Mouse (Mus musculus): ENCODE results near the gene Pou2f3. TPM values are rescaled to one million over a fixed set of nuclear protein-coding genes. Genes with fewer than 3 reads are reported as not detected.

Pou2f3 gene
- total and polyA plus RNA-seq, 3 experiments = 0.14 TPM; not detected in 2

- TF ChIP-seq CTCF (IDR thresholded peaks at IDR 0.05) = no peak
- peak; percentile 51; the same call in 1 of the 2 replicates for TF ChIP-seq POLR2A (IDR thresholded peaks at IDR 0.05; ENCODE audit: insufficient read depth, low read depth, low read length)
- TF ChIP-seq EP300 (IDR thresholded peaks at IDR 0.05; ENCODE audit: insufficient read depth, low read depth, low read length) = no peak
- H3K9ac ChIP-seq (ENCODE audit: low read depth, low read length) = peak overlapping the region; percentile 79
- peak in 1 of 2 experiments; percentile 42 for DNase-seq
- no peaks in the 10 kb centered on the region for H3K27me3 ChIP-seq (ENCODE audit: control insufficient read depth, insufficient read depth, low read length)
- peak overlapping the region; percentile 61 for H3K27ac ChIP-seq
- intact Hi-C loops (cut with DNase I) = no loop called here
- peaks cover 7% of the 10 kb centered on the region for H3K4me1 ChIP-seq (ENCODE audit: control insufficient read depth, insufficient read depth, low read length)
- WGBS = 6% methylated on average over 51 of the region's 51 CpGs
- peak overlapping the region; percentile 81 for H3K4me3 ChIP-seq
- H3K36me3 ChIP-seq (ENCODE audit: control insufficient read depth, insufficient read depth, low read length) = no peaks in the 10 kb centered on the region
- no peaks in the 10 kb centered on the region for H3K79me2 ChIP-seq (replicated peaks; ENCODE audit: control insufficient read depth, insufficient read depth, low read length)
These were observed 28.7 kb upstream of the Pou2f3 start for GRCm38 (mm10) chr9:43238631-43239545.

- Histone ChIP-seq H3K9ac (ENCODE audit: low read depth, low read length) (peak overlapping the region; percentile 79), H3K36me3 (ENCODE audit: control insufficient read depth, insufficient read depth, low read length) (no peaks in the 10 kb centered on the region), H3K79me2 (replicated peaks; ENCODE audit: control insufficient read depth, insufficient read depth, low read length) (no peaks in the 10 kb centered on the region), H3K27ac (peak overlapping the region; percentile 24; the same call in 1 of the 2 replicates), H3K4me3 (no peak overlapping the region; the same call in 1 of the 2 replicates), H3K4me1 (ENCODE audit: control insufficient read depth, insufficient read depth, low read length) (peaks cover 8% of the 10 kb centered on the region), H3K27me3 (ENCODE audit: control insufficient read depth, insufficient read depth, low read length) (no peaks in the 10 kb centered on the region)
- intact Hi-C loops (cut with DNase I) = no loop called here
- no peak for DNase-seq
- no peak for TF ChIP-seq CTCF (IDR thresholded peaks at IDR 0.05)
- no peak for TF ChIP-seq POLR2A (IDR thresholded peaks at IDR 0.05; ENCODE audit: insufficient read depth, low read depth, low read length)
- no peak for TF ChIP-seq EP300 (IDR thresholded peaks at IDR 0.05; ENCODE audit: insufficient read depth, low read depth, low read length)
- WGBS = 62% methylated on average over 2 of the region's 2 CpGs
These were observed 28.0 kb upstream of the Pou2f3 start for GRCm38 (mm10) chr9:43238167-43238566.

GRCm38 (mm10) chr9:43237111-43237775, 27.1 kb upstream of the Pou2f3 start:
- H3K79me2 ChIP-seq (replicated peaks; ENCODE audit: control insufficient read depth, insufficient read depth, low read length) = no peaks in the 10 kb centered on the region
- no peak overlapping the region; the same call in 1 of the 2 replicates for H3K4me3 ChIP-seq
- intact Hi-C loops (cut with DNase I) = no loop called here
- no peaks in the 10 kb centered on the region for H3K36me3 ChIP-seq (ENCODE audit: control insufficient read depth, insufficient read depth, low read length)
- 71% methylated on average over 7 of the region's 7 CpGs for WGBS
- no peaks in the 10 kb centered on the region for H3K27me3 ChIP-seq (ENCODE audit: control insufficient read depth, insufficient read depth, low read length)
- peaks cover 9% of the 10 kb centered on the region for H3K4me1 ChIP-seq (ENCODE audit: control insufficient read depth, insufficient read depth, low read length)
- no peak overlapping the region; the same call in 1 of the 2 replicates for H3K9ac ChIP-seq (ENCODE audit: low read depth, low read length)
- peak overlapping the region; percentile 26; the same call in 1 of the 2 replicates for H3K27ac ChIP-seq
- TF ChIP-seq EP300 (IDR thresholded peaks at IDR 0.05; ENCODE audit: insufficient read depth, low read depth, low read length) (no peak), CTCF (IDR thresholded peaks at IDR 0.05) (no peak), POLR2A (IDR thresholded peaks at IDR 0.05; ENCODE audit: insufficient read depth, low read depth, low read length) (no peak)
- no peak for DNase-seq

GRCm38 (mm10) chr9:43236576-43236975, 26.4 kb upstream of the Pou2f3 start:
- DNase-seq = no peak
- Histone ChIP-seq H3K9ac (ENCODE audit: low read depth, low read length) (no peak overlapping the region), H3K27me3 (ENCODE audit: control insufficient read depth, insufficient read depth, low read length) (no peaks in the 10 kb centered on the region), H3K36me3 (ENCODE audit: control insufficient read depth, insufficient read depth, low read length) (no peaks in the 10 kb centered on the region), H3K27ac (peak overlapping the region; percentile 26; the same call in 1 of the 2 replicates), H3K4me1 (ENCODE audit: control insufficient read depth, insufficient read depth, low read length) (peaks cover 12% of the 10 kb centered on the region), H3K4me3 (no peak overlapping the region), H3K79me2 (replicated peaks; ENCODE audit: control insufficient read depth, insufficient read depth, low read length) (no peaks in the 10 kb centered on the region)
- intact Hi-C loops (cut with DNase I) = no loop called here
- 84% methylated on average over 7 of the region's 7 CpGs for WGBS
- TF ChIP-seq EP300 (IDR thresholded peaks at IDR 0.05; ENCODE audit: insufficient read depth, low read depth, low read length) (no peak), POLR2A (IDR thresholded peaks at IDR 0.05; ENCODE audit: insufficient read depth, low read depth, low read length) (no peak), CTCF (IDR thresholded peaks at IDR 0.05) (no peak)

GRCm38 (mm10) chr9:43236106-43236505, 25.9 kb upstream of the Pou2f3 start:
- 94% methylated on average over 1 of the region's 1 CpGs for WGBS
- peaks cover 15% of the 10 kb centered on the region for H3K4me1 ChIP-seq (ENCODE audit: control insufficient read depth, insufficient read depth, low read length)
- no peak for DNase-seq
- TF ChIP-seq EP300 (IDR thresholded peaks at IDR 0.05; ENCODE audit: insufficient read depth, low read depth, low read length) (no peak), POLR2A (IDR thresholded peaks at IDR 0.05; ENCODE audit: insufficient read depth, low read depth, low read length) (no peak), CTCF (IDR thresholded peaks at IDR 0.05) (no peak)
- no peaks in the 10 kb centered on the region for H3K27me3 ChIP-seq (ENCODE audit: control insufficient read depth, insufficient read depth, low read length)
- no peaks in the 10 kb centered on the region for H3K36me3 ChIP-seq (ENCODE audit: control insufficient read depth, insufficient read depth, low read length)
- H3K79me2 ChIP-seq (replicated peaks; ENCODE audit: control insufficient read depth, insufficient read depth, low read length) = no peaks in the 10 kb centered on the region
- intact Hi-C loops (cut with DNase I) = no loop called here
- peak overlapping the region; percentile 17; the same call in 1 of the 2 replicates for H3K27ac ChIP-seq
- no peak overlapping the region for H3K4me3 ChIP-seq
- H3K9ac ChIP-seq (ENCODE audit: low read depth, low read length) = no peak overlapping the region

All from heart, adult 2 months (tissue).